Mouse (Mus musculus): ENCODE measurements around the gene Cfap61.

- TF ChIP-seq CTCF (IDR thresholded peaks at IDR 0.05; ENCODE audit: insufficient read depth, low read depth, low read length) (no peak), POLR2A (IDR thresholded peaks at IDR 0.05; ENCODE audit: insufficient read depth, low read depth, low read length) (no peak)
Measured at GRCm38 (mm10) chr2:146239196-146239747, 304.7 kb downstream of the Cfap61 start.
